Mouse (Mus musculus): ENCODE measurements around the gene Haghl.

The Haghl gene

DNA sequence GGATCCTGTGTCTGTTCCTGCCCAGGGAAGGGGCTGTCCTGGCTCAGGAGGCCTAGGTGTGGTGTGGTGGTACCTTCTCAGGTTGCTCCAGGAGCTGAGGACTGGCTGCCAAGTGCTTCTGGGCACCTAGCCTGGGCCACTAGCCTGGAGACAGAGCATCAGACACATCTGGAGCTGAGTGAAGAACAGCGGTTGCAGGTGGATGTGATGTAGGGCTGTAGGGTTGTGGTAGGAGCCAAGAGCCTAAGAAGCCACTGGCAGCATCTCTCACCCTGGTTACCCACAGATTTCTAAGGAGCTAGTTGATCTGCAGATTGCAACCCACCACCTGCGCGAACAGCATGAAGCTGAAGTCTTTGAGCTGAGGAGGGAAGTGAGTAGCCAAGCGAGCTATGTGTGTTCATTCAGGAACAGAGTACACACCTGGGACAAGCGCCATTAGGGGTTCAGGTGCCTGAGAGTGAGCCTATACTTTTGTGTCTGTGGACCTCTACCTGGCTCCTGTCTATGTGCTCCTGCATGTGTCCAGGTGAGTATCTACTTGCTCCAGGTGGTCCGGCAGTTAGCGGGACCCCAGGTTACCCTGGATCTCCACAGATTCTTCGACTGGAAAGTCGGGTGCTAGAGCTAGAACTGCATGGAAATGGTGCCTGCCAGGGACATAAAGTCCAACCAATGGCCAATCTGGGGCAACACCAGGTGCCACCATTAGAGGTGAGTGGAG lies 1.5 kb upstream of the Haghl start:
- no peak for DNase-seq (ENCODE audit: extremely low spot score)

DNA sequence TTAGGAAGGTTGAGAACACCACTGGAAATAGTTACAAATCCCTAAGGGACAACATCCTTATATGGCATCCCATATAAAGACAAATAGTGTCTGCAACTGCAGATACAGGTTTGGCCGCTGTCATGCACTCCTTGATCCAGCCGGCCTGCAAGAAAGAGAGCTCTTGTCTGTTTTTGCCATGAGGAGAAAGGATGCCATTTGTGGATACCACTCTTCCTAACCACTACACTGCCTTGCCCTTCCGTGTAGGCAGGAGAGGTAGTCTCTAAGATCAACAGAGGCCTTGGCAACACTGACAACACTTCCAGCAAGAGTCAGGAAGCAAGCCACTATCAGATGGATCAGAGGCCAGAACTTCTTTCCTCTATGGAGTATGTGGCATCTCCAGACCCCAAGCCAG lies 807 bp upstream of the Haghl start, which contains the start of gene Ccdc78:
Ccdc78 (plus strand) TSS at position 301 of the 400 bp plus-strand sequence.
- DNase-seq (ENCODE audit: extremely low spot score), result no peak

DNA sequence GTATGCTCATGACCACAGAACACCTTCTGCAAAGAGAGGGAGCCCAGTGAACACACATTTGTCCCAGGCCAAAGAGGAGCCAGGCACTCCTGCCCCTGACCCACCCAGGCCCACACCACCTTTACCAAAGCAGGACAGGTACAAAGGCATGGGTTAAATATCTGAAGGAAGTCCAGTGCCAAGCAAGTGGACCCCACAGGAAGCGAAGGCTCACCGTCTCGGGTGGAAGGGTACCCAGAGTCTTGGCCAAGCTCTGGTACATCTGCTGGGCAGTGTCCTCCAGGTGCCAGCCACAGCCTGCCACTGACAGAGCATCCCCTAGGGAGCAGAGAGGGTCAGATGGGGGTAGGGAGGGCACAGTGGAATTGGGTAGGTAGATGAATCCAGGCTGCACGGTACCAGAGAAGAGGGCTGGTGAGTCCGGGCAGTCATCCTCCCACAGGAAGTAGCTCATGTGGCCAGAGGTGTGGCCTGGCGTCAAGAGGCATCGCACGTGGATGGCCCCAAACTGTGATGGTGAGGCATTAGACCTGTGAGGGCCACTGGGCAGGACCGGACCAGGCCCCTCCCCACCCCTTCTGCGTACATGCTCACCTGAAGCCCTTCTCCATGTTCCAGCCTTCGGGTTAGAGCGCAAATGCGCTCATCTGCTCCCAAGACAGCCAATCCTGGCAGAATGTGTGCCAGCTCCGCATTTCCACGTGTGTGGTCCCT lies 1.5 kb downstream of the Haghl start:
- no peak for DNase-seq (ENCODE audit: extremely low spot score)

DNA sequence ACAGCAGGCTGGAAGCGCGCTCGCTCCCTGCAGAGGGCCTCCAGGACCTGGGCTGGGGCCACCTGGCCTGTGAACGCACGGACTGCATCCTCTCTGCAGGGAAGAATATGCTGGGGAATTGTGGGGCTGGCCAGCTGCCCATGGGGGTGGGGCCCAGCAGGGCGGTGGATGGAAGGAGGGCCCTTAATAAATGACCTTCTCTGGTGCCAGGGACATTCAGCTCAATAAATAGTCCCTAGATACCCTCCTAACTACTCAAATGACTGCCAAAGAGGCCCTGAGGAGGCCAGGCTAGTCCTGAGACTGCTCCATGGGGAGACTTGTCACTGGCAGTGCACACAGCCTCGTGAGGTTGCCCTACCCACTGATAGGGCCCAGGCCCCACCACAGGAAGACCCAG lies 2.4 kb downstream of the Haghl start:
- no peak for DNase-seq (ENCODE audit: extremely low spot score)

DNA sequence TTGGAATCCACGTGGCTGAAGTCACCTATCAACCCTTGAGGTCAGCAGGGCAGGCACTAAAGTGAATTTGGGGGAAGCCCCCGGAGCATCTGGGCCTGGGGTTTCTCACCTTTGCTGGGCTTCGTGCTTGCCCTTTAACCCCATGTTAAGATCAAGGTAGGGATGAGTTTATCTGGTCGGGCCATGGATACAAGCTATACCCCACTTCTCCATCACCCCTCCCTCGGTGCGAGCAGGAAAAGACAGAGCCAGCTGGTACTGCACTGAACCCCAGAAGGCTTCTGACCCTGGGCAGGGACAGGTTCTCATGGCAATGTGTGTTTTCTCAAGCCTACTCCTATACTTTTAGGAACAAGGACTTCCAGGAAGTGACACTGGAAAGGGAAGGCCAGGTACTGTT lies 4.1 kb downstream of the Haghl start:
- DNase-seq (ENCODE audit: extremely low spot score), result no peak

DNA sequence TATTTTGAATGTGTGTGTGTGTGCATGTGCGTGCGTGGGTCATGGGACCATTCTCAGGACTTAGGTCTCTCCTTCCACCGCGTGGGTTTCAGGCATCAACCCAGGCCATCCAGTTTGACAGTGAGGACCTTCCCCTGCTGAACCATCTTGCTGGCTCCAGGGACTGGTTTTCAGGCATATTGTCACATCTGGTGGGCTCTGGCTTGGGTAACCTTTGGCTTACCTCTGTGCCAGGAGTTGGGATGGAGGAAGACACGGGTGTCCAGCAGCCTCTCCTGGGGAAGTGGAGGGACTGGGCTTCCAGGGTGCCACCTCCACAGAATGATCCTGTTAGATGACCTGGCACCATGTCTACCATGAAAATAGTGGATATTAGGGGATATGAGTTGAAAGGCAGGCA lies 7.5 kb downstream of the Haghl start:
- no peak for DNase-seq (ENCODE audit: extremely low spot score)

DNA sequence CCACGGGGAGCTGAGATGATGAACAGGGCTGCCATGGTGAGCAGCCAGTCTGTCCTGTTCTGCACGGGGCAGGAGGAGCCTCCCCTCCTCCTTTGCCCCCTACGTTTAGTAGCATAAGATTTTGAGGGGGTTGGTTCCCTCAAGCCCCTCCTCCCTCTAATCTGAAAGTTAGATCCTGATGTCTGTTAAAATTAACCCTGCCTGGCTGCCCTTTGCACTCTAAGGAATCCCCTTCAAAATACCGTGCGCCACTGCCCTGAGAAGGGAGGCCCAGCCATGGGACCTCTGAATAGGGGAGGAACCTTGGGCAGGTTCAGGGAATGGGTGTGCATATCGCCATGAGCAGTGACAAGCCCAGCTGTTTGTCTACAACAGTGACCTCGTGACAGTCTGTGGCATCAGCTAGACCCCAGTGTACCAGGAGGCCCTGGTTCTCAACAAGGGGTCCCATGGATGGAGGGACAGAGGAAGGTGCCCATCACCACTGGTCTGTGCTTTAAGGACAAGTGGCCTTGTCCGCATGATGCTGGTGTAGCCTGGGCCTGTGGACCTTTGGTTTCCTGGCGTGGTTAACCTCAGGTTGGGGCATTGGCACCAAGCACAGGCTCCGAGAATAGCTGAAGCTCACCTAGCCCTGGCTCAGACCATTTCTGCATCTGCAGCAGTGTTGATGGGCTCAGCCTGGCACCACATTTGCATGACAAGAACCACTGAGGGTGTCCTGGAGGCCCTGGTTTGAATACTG lies 10.0 kb downstream of the Haghl start:
- no peak for DNase-seq (ENCODE audit: extremely low spot score)

DNA sequence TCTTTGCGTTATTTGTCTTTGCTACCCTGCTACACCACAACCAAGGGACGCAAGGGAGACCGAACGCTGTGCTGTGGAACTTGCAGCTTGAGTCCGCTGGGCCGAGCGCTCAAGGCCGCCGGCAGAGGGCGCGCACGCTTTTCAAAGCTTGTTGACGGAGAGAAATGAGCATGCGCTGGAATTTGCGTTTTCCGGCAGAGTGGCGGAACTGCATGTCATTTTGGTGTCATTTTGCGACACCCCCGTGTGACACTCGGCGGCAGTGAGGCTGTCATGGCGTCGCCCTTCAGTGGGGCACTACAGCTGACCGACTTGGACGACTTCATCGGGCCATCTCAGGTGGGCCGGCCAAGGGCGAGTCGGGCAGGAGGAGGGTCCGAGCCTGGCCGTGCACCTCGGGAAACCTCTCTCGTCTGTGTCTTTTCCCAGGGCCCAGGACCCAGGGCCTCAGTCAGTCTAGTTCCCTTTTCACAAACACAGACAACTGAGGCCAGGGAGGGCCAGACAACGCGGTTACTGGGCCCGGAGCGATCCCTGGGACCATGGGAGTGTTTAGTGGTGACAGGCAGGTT lies 11.8 kb downstream of the Haghl start, which contains the start of gene Narfl:
Narfl (plus strand) TSS at position 228 of the 572 bp plus-strand sequence.
- peak; percentile 98 for DNase-seq (ENCODE audit: extremely low spot score)

DNA sequence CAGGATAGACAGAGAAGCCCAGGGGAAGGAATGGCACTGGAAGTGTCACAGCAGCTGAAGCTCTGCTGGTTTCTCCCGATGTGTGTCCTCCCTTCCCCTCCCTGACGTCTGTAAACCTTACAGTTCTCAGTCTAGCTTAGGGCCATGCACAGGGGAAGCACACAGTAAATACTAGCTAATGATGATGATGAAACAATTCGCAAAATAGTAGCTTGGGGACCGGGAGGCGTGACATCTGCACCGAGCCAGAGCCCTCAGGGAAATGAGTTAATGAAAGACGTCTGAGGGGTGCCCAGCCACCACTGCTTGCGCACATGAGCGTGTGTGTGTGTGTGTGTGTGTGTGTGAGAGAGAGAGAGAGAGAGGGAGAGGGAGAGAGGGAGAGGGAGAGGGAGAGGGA lies 16.1 kb downstream of the Haghl start:
- DNase-seq (ENCODE audit: extremely low spot score), result no peak

DNA sequence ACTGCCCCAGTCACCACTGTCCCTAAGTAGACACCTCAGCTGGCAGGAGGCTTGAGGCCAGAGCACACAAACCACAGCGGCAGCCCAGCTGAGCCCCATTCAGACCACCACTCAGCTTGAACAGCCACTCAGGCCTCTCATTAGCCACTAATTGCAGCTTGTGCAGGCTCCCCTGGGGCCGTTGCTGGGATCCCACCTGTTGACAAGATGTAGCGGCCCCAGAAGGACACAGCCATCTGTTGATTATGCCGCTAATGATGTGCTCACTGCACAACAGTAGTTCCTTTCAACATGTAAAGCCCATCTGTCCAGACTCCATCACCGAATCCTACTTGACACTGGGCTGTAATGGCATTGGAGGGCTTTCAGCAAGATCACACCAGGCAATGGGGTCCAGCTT lies 19.6 kb downstream of the Haghl start:
- DNase-seq (ENCODE audit: extremely low spot score), result no peak

DNA sequence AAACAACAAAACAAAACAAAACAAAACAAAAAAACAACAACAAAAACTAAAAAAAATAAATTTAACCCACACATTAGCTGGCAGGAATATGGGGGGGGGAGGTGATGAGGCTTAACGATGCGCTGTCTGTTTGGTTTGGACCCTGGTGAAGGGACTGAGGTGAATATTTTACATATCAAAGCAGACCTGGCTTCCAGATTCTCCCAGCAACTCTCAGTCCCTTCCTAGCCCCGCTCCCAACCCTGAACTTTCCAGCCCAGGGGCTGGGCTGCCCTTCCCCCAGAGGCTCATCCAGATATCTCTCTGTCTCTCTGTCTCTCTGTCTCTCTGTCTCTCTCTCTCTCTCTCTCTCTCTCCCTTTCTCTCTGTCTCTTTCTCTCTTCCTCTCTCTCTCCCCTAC lies 22.9 kb downstream of the Haghl start:
- DNase-seq (ENCODE audit: extremely low spot score), result no peak

DNA sequence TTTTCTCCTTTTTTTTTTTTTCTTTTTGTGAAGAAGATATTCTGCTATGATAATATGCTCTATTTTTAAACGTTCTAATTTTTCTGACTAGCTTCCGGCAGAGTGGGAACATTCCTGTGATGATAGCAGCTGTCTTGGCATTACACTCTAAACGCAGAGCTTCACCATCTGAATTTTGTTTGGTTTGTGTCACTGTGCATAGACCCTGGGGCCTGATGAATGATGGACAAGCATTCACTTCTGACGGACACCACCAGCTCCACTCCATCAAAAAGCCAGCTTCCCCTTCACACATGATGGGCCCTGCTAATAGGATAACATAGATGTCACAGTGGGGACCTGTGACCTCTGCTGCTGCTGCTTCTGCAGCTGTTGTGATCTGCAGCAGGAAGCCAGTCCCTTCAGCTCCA lies 23.9 kb downstream of the Haghl start:
- no peak for DNase-seq (ENCODE audit: extremely low spot score)

DNA sequence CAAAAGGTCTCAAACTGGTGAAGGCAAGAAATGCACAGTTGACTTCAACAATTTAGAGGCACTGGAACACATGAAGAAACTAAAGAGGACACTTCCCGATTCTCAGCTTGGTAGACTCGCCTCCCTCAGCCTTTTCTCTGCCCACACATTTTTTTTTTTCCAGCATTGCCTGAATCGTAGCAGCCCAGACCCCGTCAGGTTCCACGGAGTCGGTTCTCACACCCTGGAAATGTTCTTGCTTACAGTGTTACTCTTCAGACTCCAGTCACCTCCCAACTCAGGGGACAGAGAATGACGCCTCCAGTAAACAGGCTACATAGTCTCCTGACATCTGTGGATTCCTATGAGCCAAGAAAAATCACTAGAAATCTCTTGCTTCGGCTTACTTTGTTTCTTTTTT lies 25.3 kb downstream of the Haghl start:
- DNase-seq (ENCODE audit: extremely low spot score), result no peak

DNA sequence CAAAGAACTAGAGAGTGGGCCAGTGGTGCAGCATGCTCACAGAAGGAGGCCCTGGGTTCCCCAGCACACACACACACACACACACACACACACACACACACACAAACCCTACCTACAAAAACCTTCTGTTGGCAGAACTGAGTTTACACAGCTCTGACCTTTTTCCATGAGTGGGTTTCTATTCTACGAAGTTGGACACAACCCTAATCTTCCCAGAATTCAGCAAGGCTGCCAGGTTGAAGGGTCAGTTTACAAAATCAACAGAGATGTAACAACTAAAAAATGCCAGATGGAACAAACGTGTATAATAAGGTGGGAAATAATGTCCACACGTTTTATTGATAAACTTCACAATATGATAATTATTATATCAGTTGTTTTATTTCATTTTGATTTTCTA lies 27.8 kb downstream of the Haghl start:
- DNase-seq (ENCODE audit: extremely low spot score), result no peak

DNA sequence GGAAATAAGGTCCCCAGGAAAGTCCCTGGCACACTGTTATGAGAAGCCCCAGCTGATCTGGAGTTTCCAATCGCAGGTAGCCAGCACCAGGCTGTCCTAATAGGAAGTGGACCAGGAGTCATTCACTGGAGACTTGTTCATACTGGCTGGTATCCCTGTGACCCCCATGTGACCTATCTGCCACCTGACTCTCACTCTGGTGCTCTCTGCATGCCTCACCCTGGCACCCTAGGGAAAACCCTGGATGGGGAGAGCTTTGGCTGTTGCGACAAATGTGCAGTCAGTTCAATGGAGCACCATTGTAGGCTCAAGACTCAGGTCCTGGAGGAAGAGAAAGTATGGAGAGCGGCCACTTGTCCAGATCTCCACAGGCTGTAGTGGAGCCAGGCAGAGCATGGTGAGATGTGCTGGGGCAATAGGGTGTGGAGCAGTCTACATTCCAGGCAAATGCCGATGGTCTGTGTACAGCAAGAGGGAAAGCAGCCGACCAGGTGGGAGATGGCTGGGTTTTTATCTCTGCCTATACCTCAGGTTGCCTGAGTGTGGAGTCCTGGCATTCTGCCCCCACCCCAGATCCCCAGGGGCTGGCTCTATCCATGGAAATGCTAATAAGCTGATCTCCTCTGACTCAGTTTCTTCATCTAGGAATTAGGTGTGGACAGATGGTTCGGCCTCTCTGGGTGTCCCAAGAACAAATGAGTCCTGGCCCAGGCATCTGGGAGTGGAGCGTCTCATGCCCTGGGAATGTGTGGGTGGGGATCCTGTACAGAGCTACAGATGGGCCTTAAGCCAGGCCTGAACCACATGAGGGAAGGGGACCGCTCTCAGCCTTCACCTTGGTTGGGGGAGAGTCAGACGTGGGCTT lies 28.9 kb downstream of the Haghl start:
- no peak for DNase-seq (ENCODE audit: extremely low spot score)

DNA sequence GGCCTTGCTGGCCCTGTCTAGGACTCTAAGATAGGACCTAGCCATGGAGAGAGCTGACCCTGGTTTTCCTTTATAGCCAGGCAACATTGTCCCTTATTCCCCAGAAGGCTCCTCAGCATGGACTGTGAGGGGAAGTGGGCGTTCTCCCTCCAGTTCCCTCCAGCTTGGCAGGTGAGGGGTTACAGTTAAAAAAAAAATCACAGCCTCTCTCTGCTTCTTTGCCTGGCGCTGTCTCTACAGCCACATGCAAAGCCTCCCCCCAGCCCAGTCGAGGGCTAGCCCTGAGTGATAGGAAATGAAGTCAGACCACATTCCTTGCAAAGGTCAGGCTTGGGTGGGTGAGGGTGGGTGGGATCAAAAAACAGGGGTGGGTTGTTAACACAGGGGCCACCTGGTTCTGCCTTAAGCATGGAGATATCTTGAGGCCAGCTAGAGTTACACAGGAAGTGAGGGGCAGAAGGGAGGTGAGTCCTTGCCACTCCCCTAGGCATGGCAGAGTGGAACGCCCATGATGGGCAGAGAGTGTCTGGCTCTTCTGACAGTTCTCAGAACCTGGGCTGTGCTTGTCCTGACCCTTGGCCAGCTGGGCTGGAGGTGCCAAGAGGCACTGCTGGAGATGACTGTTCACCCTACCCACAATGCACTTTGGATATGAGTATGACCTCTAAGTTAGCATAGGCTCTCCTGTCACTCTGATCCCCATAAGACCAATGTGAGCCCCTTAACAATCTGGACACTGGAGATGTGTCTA lies 29.7 kb downstream of the Haghl start:
- DNase-seq (ENCODE audit: extremely low spot score), result no peak

DNA sequence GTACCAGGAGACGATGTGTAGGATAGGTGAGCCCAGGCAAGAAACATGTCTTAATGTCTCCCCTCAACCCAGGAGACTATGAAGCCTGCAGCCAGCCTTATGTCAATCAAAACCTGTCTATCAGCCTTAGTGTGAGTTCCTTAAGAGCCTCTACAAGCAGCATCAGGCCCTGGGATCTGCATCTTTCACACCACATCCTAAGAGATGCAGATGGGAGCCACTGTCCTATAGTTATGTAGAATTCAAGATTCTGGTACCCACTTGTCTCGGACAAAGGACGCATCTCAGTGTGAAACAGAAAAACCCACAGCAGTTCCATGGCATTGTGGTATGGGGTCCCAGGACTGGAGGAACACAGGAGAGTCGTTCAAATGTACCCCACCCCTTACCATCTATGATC lies 30.4 kb downstream of the Haghl start:
- DNase-seq (ENCODE audit: extremely low spot score), result no peak

DNA sequence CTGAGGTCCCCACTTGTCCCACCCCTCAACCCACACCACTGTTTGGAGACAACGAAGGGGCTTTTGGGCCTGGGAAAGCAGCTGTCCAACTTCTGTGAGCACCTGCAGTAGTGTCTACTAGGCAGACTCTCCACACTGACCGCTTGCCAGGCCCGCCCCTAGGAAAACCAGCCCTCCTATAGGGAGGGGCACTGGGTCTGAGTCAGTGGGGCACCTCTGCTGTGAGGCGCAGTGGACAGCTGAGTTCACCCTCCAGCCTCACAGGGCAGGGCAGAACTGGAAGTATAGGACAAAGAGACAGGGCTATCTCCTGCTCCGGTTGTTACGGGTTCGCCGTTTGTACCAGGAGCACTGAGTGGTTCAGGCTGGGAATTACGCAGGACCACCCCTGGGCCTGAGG lies 31.2 kb downstream of the Haghl start, which contains the start of gene Msln:
Msln (minus strand) TSS at position 138 of the 400 bp plus-strand sequence.
- DNase-seq (ENCODE audit: extremely low spot score), result no peak

DNA sequence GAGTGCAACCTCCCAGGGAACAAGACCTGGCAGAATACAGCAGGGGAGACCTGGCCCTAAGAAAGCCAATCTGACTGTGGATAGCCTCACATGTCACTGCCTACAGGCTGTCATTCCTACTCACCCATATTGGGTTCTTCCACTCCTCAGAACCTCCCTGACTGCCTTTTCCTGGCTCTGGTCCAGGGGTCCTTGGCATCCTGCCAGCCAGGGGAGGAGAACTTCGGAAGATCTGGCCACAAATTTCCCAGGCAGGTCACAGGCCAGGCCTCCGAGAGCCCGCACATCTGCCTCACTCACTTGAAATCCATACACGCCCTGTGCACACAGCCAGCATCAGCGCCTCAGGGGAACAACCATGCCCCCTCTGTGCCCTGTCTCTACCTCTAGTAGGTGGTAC lies 34.0 kb downstream of the Haghl start:
- DNase-seq (ENCODE audit: extremely low spot score), result no peak

DNA sequence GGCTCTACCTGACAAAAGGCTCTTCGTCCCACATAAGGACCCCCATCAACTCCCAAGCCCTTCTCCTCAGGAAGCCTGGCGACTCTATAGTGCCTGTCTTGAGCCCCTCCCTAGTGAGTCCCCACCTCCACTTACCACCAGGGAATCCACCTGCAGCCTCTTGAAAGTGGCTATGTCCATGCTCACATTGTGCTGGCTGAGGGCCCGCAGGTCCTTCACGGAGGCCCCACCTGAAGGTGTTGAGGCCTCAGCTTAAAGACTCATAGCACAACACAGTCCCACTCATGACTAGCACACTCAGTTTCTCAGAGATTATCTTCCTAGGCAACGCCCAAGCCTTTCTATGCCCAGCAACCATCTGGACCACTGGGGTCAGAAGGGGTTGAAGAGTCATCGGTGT lies 36.2 kb downstream of the Haghl start:
- DNase-seq (ENCODE audit: extremely low spot score), result no peak

DNA sequence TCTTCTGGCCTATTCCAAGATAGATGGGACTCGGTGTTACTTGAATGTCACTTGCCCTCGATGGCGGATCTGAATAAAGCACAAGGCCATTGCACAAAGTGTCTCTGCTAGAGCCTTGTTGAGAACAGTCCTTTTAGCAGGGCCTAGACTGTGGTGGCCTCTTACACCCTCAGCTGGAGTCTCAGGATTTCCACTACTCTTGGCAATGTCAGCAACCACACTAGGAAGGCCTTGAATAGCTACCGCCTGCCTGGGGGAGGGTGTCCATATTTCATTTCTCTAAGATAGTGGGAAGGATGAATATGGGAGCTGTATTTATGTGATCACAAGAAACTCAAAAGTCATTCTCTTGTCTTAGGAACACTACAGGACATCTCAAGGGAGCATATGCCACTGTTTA lies 37.2 kb downstream of the Haghl start:
- no peak for DNase-seq (ENCODE audit: extremely low spot score)

Measured in embryo, embryonic 9.5 days (tissue).